Mouse (Mus musculus) lung, adult 2 months (tissue): ENCODE measurements at regions not wholly inside any gene's neighbourhood (a gene's known extent, or its start where the extent isn't known, plus 50 kb on each side); places are given as distances from the start of the nearest gene placed in this dataset.

Source experiments
- CTCF ChIP-seq: fragments of 200-500 bp; IDR thresholded peaks from 2 replicates; pipeline ENCODE4 v1.5.1; 2011; ENCODE audit warnings: mild to moderate bottlenecking, low read length, control low read depth; ENCODE audit not compliant: insufficient read depth
- POLR2A ChIP-seq: fragments of 200-500 bp; IDR thresholded peaks from 2 replicates; pipeline ENCODE4 v1.6.1; 2011; ENCODE audit warnings: low read depth, mild to moderate bottlenecking, control low read depth, low read length, borderline replicate concordance; ENCODE audit errors: extremely low read depth

DNA sequence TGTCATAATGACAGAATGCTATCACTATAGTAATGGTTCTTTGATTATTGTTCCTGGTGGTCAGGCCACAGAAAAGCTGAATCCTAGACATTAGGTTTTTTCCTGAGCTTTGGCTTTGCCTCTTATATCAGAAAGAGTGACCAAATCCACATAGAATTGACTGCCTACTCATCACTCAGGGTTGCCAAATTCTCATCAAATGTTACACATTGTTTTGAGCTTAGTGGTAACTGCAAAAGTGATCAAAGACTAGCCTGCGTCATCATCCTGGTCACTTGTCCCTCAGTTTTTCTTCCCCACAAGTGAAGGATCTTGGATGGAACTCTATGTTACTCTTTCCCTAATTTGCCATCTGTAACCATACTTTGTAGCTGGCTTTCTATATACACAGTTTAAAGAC is 104.9 kb upstream of the Wls start:
- TF ChIP-seq POLR2A (no peak), CTCF (no peak)
